Mouse (Mus musculus): Measurements from ENCODE around the gene AI854703.

Gene AI854703

DNA sequence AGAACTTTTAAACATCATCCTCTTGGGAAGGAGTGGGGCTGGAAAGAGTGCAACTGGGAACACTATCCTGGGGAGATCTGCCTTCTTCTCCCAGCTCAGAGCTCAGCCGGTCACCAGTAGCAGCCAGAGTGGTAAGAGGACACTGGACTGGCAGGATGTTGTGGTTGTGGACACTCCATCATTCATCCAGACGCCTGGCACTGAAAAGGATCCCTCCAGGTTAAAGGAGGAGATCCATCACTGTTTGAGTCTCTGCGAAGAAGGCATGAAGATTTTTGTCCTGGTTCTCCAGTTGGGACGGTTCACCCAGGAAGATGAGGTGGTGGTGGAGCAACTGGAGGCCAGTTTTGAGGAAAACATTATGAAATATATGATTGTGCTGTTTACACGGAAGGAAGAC, 32.2 kb downstream of the AI854703 start:
- no peak for DNase-seq (ENCODE audit: low spot score)

DNA sequence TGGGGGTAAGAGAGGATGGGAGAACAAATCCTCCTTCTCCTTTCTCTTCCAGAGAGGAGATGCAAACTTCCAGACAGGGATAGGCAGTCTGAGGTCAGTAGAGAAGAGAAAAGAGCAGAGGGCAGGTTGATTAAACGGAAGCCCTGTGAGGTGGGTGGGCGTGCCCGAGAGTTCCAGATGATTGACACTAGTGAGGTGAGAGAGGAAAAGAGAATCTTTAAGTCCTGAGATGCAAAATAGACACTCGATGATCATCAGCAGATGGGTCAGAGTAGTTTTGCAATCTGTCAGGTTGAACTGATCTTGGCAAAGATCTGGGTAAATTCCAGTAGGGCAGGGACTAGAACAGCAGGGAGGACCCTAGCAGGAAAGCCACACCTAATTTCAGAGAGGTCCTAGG, 38.2 kb downstream of the AI854703 start:
- DNase-seq (ENCODE audit: low spot score) = no peak

DNA sequence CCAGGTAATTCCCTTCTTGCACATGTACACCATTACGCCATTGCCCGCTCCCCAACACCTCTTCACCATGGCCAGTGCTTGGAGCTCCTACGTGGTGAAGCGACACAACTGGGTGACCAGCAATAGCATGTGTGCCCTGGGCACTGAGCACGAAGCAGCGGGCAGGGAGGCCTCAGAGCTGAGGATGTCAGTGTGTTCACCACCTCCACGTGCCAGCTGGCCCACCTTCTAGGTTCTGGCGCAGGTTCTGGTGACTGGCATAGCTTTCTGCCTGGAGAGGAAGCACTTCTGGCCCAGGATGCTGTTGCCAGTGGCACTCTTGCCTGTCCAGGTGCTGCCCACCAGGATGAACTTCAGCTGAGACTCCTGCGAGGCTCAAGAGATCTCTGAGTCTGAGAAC, 38.9 kb downstream of the AI854703 start:
- no peak for DNase-seq (ENCODE audit: low spot score)

DNA sequence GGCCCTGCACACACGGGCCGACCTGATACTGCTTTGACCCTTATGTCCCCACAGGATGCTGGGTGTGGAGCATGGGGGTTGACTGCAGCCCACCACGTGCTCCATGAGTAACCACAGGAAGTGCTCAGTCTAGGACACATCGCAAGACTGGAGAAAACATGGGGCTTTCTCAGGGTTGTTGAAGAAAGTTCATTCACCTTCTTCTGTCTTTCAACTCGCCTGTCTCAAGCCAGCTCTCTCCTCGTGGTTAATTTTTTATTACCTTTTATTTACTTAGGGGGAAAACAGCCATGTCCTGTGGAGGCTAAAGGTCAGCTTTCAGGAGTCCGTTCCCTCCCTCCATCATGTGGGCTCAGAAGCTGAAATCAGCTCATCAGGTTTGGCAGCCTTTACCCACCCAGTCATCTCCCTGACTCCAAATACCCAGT, 39.6 kb downstream of the AI854703 start:
- no peak for DNase-seq (ENCODE audit: low spot score)

DNA sequence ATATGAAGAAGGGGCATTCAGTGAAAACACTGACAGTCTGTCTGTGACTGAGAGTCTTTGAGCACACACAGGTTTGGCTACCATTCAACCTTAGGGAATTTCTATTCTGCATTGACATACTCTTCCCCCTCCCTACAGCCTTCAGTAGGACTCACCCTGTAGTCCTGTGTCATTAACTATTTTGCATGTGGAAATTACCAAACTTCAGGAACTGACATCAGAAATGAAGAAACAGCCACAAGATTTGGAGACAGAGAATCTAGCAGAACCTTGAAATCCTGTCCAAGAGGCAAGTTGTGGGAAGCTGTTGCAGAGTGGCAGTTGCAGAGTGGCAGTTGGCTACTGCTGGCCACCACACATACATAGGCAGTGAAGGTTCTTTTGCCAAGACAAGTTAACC, 41.5 kb downstream of the AI854703 start:
- DNase-seq (ENCODE audit: low spot score) = no peak

DNA sequence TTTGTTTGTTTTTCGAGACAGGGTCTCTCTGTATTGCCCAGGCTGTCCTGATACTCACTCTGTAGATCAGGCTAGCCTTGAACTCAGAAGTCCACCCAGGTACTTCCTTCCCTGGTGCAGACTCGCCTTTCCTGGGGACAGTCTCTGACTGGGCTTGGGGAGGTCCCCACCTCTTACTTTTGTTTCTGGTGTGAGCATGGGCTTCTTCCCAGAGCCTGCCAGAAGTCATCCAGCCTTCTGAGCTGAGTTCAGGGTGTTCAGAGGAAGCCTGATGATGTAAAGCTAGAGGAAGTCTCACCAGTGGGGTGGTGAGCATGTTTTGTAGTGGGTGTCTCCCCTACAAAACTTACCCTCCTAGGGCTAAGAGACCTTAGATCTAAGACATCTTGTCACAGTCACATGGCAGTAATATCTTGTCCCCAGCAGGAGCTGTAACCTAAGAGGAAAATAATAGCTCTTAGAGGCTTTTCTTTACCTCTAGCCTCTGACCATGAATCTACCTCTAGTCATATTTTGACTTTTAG, 42.9 kb downstream of the AI854703 start:
- no peak for DNase-seq (ENCODE audit: low spot score)

DNA sequence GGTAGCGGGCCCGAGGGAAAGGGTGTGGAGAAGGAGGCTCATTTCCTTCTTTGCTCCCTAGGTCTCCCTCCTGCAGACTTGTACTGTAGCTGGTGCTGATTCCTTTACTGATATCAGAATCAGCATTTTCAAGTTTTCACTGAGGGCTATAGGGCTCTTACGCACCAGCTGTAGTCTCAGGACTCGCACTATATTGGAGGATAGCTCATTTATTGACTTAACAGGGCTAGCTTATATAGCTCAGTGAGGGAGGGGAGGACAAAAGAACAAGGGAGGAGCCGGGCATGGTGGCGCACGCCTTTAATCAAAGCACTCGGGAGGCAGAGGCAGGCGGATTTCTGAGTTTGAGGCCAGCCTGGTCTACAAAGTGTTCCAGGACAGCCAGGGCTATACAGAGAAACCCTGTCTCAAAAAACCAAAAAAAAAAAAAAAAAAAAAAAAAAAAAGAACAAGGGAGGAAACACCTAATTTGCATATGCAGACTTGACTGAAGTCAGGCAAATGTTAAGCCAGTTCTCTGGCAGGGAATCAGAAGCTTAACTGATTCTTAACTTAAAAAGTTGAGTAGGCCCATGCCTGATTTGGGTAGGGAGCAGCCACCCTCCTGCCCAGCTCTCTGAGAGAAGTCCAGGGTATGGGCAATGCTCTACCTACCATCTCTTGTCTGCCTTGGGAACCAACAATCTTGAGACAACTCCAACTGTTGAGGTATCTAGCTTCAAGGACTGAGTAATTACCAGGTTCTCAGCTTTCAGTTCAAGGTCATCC, 47.9 kb downstream of the AI854703 start:
- DNase-seq (ENCODE audit: low spot score) = no peak

DNA sequence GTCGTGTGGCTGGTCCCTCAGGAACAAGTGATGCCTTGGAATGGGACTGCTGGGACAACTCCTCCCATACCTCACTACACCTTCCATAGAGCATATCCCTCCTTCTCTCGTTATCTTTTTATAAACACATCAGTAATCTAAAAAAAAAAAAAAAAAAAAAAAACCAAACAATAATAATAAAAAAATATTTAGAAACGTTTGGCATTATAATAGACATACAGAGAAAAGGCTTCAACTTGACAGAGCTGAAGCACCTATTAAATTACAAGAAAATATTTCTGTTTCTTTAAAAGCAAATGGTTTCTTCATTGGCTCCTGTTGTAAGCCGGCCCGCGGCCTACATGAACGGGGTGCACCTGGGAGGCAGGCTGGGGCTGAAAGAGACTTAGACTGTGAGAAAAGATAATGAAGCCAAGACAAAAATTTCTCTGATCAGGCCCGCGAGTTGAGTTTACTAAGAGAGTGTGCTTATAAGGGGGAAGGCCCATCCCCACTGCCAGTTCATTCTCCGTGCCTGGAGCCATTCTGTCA, 48.9 kb downstream of the AI854703 start:
- DNase-seq (ENCODE audit: low spot score) = peak; percentile 11

DNA sequence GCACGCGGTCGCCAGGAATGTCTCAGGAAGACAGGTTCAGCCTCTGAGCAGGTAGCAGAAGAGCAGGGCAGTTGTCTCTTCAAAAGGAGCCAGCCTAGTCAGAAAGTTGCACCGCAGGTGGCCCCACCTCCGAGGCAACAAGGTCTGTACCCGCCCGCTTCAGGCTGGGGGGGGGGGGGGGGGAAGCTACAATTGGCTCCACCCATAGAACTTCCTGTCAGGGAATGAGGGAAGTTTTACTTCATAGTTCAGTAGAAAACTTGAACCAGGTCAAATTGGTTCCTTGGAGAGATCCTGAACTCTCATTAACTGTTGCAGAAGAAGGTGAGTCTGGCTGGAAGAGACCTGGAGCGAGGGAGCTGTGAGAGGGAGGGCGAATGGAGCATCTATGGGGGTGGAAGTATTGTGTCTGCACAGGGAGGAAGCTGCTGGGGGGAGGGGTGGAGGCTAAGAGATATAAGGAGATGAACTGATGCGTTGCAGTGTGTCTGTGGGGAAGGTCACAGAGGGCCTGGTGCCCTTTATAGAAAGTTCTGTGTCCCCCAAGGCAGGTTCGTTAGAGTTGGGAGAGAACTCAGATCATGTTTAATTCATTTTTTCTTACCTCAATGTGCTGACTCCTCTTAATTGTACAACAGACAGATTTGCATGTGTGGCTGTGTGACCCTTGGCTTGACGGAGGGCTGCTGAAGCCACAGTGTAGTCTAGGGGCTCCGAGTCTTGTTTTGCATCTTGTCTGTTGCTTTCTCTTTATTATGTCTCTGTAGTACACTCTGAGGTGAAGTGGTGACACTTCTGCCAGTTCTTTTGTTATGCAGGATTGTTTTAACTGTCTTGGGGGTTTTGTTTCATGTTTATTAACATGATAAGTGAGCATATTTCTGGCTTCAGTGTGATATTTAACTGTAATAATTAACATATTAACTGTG, 49.6 kb downstream of the AI854703 start, which contains the start of gene Gimap9:
TSS of gene Gimap9 (plus strand) at position 199 of the 929 bp plus-strand sequence.
- peak; percentile 6 for DNase-seq (ENCODE audit: low spot score)

DNA sequence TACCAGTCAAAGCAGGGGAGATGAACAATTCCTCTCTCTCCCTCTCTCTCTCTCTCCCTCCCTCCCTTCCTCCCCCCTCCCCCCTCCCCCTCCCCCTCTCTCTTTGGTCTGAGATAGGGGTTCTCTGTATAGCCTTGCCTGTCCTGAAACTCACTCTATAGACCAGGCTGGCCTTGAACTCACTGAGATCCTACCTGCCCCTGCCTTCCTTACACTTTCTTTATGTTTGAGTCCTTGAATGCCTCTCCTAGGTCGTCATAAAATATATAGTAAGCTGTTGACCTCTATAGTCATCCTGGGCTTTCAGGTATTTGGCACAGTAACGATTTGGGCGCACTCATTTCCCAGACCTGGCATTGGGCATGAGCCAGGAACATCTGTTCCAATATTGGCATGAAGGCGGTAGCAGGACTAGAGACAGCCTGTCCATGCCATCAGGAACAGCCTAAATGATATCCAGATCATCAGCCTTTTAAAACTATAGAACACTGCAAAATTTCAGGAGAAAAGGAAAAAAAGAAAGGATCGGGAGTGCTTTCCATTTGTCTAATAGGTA, 50.4 kb downstream of the AI854703 start:
- no peak for DNase-seq (ENCODE audit: low spot score)

DNA sequence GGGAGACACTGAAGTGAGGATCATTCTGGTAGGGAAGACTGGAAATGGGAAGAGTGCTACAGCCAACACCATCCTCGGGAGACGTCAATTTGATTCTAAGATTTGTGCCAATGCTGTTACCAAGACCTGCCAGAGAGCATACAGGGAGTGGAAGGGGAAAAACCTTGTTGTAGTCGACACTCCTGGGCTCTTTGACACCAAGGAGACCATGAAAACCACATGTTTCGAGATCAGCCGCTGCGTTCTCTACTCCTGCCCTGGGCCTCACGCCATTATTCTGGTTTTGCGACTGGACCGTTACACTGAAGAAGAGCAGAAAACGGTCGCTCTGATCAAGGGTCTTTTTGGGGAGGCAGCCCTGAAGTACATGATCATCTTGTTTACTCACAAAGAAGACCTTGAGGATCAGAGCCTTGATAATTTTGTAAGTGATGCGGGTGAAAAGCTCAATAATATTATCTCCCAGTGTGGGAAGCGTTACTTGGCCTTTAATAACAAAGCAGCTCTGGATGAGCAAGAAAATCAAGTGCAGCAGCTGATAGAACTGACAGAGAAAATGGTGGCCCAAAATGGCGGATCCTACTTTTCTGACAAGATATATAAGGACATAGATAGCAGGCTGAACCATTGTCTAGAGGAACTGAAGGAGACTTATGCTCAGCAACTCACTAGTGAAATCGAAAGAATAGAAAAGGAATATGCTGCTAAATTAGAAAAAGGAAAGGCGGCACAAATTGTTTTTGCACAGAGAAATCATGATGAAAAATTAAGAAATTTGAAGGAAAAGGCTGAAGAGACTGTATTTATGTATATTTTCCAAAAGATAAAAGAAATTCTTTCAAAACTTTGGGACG, 51.2 kb downstream of the AI854703 start:
- DNase-seq (ENCODE audit: low spot score) = no peak

DNA sequence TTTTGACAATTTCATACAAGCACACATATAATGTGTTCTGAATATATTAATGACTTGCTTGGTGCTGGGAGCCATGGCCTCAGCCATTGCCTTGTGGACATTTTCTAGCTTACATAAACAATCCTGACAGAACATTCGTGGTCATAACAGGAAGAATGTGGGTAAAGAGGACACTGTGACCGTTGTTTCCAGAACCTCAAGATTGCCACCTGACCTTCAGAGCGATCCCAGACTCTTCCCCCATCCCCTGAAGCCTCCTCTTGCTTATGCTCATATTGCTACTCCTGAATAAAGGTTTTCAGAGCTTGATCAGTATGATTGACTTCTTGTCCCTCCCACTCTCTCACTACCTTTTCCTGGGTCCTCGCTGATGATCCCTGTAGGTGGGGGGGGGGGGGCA, 51.8 kb downstream of the AI854703 start:
- no peak for DNase-seq (ENCODE audit: low spot score)

DNA sequence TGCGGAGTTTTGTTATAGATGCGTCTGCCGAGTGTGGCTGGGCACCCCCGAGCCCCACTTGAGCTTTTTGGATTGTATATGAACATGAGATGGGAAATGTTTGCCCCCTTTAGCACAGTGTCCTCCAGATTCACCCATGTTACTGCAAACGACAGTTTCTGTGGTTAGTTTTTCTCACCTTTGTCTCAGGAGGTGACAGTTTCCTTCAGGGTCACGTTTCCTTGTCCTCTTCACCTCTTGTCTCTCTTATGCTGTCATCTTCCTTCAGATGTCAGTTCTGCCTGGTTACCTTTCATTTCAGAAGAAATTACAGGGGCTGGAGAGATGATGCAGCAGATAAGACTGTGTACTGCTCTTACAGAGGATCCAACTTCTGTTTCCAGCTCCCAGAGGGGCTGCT, 53.1 kb downstream of the AI854703 start:
- no peak for DNase-seq (ENCODE audit: low spot score)

DNA sequence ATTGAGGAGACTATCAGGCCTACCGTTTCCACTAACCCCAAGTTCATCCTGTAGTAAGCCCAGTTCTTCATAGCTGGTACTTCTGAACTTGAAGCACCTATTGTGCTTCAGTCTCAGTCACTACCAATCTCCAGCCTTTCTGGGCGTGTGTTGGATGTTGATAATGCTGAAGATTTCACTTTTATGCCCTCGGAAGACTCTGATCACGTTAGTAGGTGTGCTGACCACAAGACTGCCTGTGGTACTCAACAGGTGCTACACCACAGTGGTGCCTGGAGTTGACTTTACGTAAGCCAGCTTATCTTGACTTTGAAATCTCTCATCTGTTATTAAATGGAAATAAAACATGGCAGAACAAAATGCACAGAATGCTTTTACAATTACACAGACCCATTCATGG, 53.9 kb downstream of the AI854703 start:
- no peak for DNase-seq (ENCODE audit: low spot score)

DNA sequence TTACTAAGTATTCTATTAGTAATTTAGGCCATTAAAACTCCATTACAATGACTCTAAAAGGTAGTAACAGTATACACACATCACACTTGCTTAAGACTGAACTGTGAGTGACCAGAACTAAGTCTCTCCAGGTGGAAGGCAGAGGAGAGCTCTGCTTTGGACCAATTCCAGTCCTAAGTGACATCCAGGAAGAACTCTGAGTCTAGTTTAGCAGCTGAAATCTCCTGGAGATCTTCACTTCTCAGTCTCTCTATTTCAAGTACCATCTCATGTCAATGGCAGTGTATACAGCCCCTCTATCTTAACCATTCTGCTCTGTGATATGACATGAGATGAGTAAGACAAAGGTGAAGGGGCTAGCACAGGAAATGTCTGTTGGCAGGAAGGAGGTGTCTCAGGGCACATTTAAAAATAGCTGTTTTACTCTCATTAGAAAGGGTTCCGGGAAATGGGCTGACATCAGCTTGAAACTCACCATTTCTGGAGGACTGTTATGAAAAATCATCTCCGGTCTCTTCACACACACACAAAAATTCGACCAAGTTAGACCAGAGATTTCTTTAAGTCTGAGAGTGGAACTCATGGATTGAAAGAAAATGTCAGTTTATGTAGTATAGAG, 55.0 kb downstream of the AI854703 start:
- DNase-seq (ENCODE audit: low spot score) = no peak

DNA sequence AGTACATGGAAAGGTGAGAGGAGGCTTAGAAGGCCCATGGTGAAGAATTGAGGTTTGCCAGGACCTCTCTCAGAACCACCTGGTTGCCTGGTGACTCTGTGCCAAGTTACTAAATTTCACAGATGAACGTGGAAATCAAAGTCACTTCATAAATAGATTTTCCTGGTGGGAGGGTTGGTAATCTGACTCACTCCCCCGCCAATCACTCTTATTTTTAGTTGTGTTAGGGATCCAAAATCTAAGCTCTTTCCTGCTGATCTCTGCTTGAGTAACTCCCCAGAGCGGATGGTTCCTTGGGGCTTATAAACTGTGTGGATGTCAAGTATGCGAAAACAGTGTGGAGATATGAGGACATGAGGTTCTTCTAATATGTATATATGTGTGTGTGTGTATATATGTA, 55.7 kb downstream of the AI854703 start:
- DNase-seq (ENCODE audit: low spot score) = no peak

All from urinary bladder, postnatal 25 days (tissue).